Mouse (Mus musculus): ENCODE results near the gene Ywhah. TPM values are rescaled to one million over a fixed set of nuclear protein-coding genes. Genes with fewer than 3 reads are reported as not detected.

Gene Ywhah
- polyA plus RNA-seq, 1 experiment: 1,599 TPM

DNA sequence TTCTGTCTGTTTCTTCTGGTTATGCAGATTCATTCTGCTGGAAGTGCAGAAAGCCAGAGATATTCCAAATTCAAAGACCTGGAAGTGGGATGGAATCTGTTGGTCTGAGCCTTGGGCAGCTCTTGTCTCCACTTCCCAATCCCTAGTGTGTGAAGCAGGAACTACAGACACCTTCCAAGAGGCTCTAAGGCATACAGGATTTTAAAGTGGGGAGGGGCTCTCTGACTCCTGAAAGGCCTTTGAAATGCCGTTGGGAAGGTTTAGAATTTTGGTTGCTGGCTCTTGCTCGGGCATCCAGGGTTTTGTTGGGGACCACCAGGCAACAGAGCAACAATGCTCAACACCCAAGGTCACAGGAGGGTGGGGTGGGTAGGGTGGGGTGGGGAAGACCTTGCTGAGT lies 9.3 kb upstream of the Ywhah start:
- Histone ChIP-seq H3K4me3 (ENCODE audit: insufficient read depth, low read length) (no peak overlapping the region), H3K27ac (ENCODE audit: insufficient read depth, low read length) (no peak overlapping the region)
- TF ChIP-seq POLR2A (IDR thresholded peaks at IDR 0.05; ENCODE audit: extremely low read depth, insufficient read depth, low read length) (no peak), CTCF (IDR thresholded peaks at IDR 0.05; ENCODE audit: extremely low read depth, insufficient read depth, low read length) (no peak)

DNA sequence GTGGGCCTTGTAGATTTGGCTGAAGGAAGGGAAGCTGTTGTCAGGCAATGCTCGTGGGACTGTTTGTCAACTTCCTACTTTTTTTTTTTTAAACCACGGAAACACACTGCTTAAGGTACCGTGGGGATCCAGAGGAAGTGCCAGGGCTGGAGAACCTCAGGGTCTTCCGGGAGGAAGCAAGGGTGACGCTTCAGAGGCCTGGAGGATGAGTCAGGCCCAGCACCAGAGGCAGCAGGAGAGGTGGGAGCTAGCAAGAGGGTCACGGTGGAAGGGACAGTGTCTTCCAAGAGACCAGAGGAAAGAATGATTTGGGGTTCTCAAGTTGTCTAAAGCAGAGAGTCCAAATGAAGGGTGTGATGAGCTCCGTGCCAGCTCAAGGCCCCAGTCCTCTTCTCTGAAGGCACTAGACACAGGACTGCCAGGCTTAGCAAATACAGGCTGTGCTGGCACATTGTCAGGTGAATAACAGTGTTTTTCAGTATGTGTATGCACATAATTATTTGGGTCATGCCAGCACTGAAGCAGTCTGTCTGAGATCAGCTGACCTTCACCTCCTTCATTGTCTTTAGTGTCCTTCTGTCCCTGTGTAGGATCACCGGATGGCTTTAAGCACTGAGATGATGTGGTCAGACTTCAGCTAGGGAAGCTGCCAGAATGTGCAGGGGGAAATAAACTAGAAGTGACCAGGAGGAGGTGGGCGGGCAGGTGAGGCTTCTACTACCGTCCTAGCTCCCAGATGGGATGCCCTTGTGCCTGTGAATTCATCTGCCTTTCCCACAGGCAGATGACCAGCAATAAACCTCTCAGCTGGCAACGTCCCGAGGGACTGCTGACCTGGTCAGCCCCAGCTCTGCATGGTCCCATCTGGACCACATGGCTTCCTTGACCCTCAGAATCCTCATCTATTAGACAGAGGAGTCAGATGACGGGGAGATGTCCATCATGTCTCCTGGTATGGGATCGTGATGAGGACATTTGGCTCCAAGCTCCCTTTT lies 8.5 kb upstream of the Ywhah start:
- no peak for TF ChIP-seq CTCF (IDR thresholded peaks at IDR 0.05; ENCODE audit: extremely low read depth, insufficient read depth, low read length)
- Histone ChIP-seq H3K4me1 (ENCODE audit: control insufficient read depth, insufficient read depth, low read length) (peaks cover 16% of the 10 kb centered on the region), H3K27ac (ENCODE audit: insufficient read depth, low read length) (no peak overlapping the region), H3K4me3 (ENCODE audit: insufficient read depth, low read length) (no peak overlapping the region)

More for the DNA sequence above, 9.3 kb upstream of the Ywhah start:
- peaks cover 16% of the 10 kb centered on the region for H3K4me1 ChIP-seq (ENCODE audit: control insufficient read depth, insufficient read depth, low read length)

DNA sequence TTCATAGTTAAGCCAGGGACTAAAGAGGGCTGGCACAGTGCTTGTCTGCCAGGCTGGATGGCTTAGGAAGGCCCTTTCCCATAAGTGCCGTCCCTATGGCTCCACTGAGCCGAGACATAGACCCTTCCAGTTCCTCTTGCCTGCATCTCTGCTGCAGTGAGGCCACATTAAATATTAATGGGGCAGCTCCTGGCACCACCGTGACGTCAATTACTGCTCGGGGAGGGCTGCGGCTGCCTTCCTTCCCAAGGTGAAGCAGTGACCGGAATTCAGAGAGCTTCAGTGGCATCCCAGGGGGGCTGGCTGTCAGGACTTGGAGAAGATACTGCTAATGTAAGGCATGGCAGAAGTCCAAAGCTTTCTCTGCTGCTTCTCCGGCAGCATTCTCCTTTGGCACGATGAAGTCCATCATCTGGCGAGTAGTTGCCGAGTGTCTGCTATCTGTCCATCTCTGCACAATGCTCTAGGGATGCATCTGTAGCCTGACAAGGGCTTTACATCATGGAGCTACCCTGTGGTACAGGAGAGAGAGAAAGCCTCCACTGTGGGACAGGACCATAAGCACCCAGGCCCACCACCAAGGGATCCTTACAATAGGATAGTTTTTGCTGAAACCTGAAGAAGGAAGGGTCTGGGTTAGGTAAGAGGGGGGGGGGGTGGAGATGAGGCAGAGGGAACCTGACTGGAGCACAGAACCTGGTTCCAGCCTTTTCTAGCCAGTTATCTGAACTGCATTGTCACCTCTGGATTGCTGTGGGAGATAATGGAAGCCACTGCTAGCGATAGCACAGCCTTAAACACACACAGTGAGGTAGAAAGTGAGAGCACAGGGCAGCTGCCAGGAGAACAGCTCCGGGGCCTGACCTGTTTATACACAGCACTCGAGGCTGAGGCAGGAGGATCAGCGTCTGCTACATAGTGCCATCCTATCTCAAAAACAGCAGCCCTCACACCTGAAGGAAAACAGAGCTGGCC lies 7.2 kb upstream of the Ywhah start:
- no peak overlapping the region for H3K27ac ChIP-seq (ENCODE audit: insufficient read depth, low read length)
- no peak for TF ChIP-seq CTCF (IDR thresholded peaks at IDR 0.05; ENCODE audit: extremely low read depth, insufficient read depth, low read length)
- H3K4me1 ChIP-seq (ENCODE audit: control insufficient read depth, insufficient read depth, low read length): peaks cover 11% of the 10 kb centered on the region
- H3K4me3 ChIP-seq (ENCODE audit: insufficient read depth, low read length): no peak overlapping the region

DNA sequence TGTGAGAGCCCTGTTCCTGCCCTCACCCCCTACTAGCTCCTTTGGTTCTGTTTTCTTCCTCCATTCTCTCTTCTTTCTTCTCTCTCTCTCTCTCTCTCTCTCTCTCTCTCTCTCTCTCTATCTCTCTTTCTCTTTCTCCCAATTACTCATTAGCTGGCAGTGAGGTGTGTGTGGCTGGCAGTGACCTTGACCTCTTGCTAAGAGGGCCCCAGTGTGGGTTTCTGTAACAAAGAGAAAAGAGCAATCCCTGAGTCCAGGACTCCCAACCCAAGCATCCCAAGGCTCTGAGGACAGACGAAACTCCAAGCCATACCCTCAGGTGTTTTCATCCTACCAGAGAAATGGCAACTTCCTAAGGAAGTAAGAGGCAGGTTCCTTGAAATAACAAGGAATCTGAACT lies 4.5 kb upstream of the Ywhah start:
- Histone ChIP-seq H3K4me1 (ENCODE audit: control insufficient read depth, insufficient read depth, low read length) (peaks cover 12% of the 10 kb centered on the region), H3K27ac (ENCODE audit: insufficient read depth, low read length) (no peak overlapping the region), H3K4me3 (ENCODE audit: insufficient read depth, low read length) (no peak overlapping the region)
- TF ChIP-seq CTCF (IDR thresholded peaks at IDR 0.05; ENCODE audit: extremely low read depth, insufficient read depth, low read length): no peak
- TF ChIP-seq POLR2A (IDR thresholded peaks at IDR 0.05; ENCODE audit: extremely low read depth, insufficient read depth, low read length): no peak

DNA sequence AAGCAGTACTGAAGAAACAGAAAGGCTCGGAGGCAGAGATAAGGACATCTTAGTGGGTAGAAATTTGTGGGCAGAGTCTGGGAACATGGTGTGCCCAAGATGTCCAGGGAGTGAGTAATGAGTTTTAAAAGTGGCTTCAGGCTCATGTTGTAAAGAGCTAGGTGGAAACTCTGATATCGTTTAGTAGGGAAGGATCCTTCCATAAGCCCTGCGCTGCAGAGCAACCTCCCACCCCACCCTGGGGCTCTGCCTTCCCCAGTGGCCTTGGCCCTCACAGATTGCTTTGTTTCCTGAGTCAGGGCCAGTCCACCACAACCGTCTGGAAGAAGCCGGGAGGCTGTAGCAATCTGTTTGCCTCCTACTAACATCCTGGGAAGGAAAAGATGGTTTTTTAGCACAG lies 3.0 kb upstream of the Ywhah start:
- no peak for TF ChIP-seq CTCF (IDR thresholded peaks at IDR 0.05; ENCODE audit: extremely low read depth, insufficient read depth, low read length)
- no peak for TF ChIP-seq POLR2A (IDR thresholded peaks at IDR 0.05; ENCODE audit: extremely low read depth, insufficient read depth, low read length)
- Histone ChIP-seq H3K4me1 (ENCODE audit: control insufficient read depth, insufficient read depth, low read length) (peaks cover 9% of the 10 kb centered on the region), H3K27ac (ENCODE audit: insufficient read depth, low read length) (peak overlapping the region; percentile 43; the same call in 1 of the 2 replicates), H3K4me3 (ENCODE audit: insufficient read depth, low read length) (no peak overlapping the region)

DNA sequence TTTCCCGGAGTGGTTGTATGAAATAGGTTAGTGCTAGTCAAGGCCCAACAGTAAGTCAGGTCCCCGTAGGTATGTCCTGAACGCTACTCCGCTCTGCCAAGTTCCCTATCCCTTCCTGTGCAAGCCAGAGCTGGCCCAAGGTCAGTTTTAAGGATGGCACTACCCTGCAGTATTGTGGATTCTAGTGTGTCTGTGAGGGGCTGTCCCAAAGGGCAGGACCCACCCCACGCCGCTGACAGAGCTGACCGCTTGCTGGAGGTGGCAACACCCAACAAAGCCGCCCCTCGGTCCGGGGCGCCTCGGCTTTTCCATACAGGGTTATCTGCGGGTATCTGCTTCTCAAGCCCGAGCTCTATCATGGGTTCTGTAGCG lies 441 bp upstream of the Ywhah start:
- peaks cover 9% of the 10 kb centered on the region; the same call in 1 of the 2 replicates for H3K4me1 ChIP-seq (ENCODE audit: control insufficient read depth, insufficient read depth, low read length)
- TF ChIP-seq CTCF (IDR thresholded peaks at IDR 0.05; ENCODE audit: extremely low read depth, insufficient read depth, low read length) (no peak), POLR2A (IDR thresholded peaks at IDR 0.05; ENCODE audit: extremely low read depth, insufficient read depth, low read length) (no peak)
- peak overlapping the region; percentile 99 for H3K4me3 ChIP-seq (ENCODE audit: insufficient read depth, low read length)
- H3K27ac ChIP-seq (ENCODE audit: insufficient read depth, low read length): peak overlapping the region; percentile 94

DNA sequence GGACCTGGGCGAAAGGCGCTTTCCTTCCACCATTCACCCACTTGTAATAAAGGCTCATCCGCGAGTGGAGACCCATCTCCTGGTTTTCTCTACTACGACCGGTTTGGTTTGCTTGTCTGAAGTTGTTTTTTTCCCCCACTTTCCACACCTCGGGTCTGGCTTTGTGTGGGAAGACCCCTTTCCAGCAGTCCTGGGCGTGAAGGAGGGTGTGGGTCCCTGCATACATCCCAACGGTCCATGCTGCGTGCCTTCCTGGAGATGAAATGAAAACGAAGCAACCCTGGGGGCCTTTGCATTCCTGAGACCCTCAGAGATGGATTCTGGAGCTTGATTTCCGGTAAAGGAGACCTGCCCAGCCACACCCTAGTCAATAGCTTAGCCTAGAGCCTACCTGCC lies 808 bp downstream of the Ywhah start:
- H3K27ac ChIP-seq (ENCODE audit: insufficient read depth, low read length): peak overlapping the region; percentile 97
- H3K4me1 ChIP-seq (ENCODE audit: control insufficient read depth, insufficient read depth, low read length): peaks cover 14% of the 10 kb centered on the region; the same call in 1 of the 2 replicates
- peak overlapping the region; percentile 99 for H3K4me3 ChIP-seq (ENCODE audit: insufficient read depth, low read length)
- TF ChIP-seq POLR2A (IDR thresholded peaks at IDR 0.05; ENCODE audit: extremely low read depth, insufficient read depth, low read length) (0 out of 2 replicates have a peak, but pooled peaks have one; percentile 14), CTCF (IDR thresholded peaks at IDR 0.05; ENCODE audit: extremely low read depth, insufficient read depth, low read length) (no peak)

DNA sequence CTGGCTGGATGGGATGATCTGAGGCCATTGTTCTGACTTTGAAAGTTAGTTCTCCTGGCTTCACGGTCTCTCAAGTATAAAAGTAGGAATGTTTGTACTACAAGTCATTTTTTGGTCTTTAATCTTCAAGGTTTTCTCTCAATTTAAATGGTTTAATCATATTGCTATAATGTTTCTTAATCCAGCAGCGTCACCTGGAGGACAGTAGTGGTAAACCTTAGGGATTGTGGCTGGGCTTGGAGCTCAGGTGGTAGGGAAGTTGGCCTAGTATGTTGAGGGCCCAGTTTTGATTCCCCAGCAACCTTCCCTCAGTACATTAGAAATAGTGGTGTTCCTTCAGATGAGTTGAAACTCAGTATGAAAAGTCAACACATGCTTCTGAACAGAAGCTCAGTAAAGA lies 3.0 kb downstream of the Ywhah start:
- peaks cover 15% of the 10 kb centered on the region for H3K4me1 ChIP-seq (ENCODE audit: control insufficient read depth, insufficient read depth, low read length)

DNA sequence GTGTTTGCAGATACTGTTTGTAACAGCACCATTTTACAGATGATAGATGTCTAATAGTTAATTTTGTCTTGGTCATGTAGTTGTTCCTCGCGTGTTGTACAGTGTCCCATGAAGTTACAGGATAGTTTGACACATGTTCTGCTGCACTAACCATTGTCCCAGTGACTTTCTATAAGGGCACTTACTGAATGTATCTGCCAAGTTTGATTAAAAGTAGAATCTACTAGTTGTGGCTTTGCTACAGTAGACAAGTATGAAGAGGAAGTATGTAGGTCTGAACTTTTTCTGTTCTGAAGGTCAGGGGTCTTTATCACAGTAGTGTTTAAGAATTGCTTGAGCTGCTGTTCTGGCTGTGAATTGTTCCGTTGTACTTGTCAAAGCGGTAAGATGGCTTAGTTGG lies 4.7 kb downstream of the Ywhah start:
- peaks cover 14% of the 10 kb centered on the region for H3K4me1 ChIP-seq (ENCODE audit: control insufficient read depth, insufficient read depth, low read length)
- no peak overlapping the region for H3K27ac ChIP-seq (ENCODE audit: insufficient read depth, low read length)
- TF ChIP-seq CTCF (IDR thresholded peaks at IDR 0.05; ENCODE audit: extremely low read depth, insufficient read depth, low read length) (no peak), POLR2A (IDR thresholded peaks at IDR 0.05; ENCODE audit: extremely low read depth, insufficient read depth, low read length) (0 out of 2 replicates have a peak, but pooled peaks have one; percentile 18)
- H3K4me3 ChIP-seq (ENCODE audit: insufficient read depth, low read length): peak overlapping the region; percentile 32; the same call in 1 of the 2 replicates

More for the DNA sequence above, 3.0 kb downstream of the Ywhah start:
- H3K4me3 ChIP-seq (ENCODE audit: insufficient read depth, low read length): peak overlapping the region; percentile 99
- TF ChIP-seq CTCF (IDR thresholded peaks at IDR 0.05; ENCODE audit: extremely low read depth, insufficient read depth, low read length) (peak; percentile 57), POLR2A (IDR thresholded peaks at IDR 0.05; ENCODE audit: extremely low read depth, insufficient read depth, low read length) (no peak)
- no peak overlapping the region for H3K27ac ChIP-seq (ENCODE audit: insufficient read depth, low read length)

Measured in cortical plate, adult 2 months (tissue).